Mouse (Mus musculus) liver, postnatal 0 days (tissue): ENCODE data around the gene Ms4a6c. TPM values are rescaled to one million over a fixed set of nuclear protein-coding genes. Genes with fewer than 3 reads are reported as not detected.
"Not testable (repeated sequence)": the region's sequence is repeated elsewhere in the genome, so short reads cannot be mapped to it uniquely, and the experiment has no call there.

Experiments
- ATAC-seq: fragments of 200-750 bp; cut with Nextera tagmentation; 2 replicates; pipeline ENCODE4 v1.8.0; 2017; ENCODE audit warnings: mild to moderate bottlenecking, moderate library complexity
- DNase-seq: peaks from one replicate; pipeline ENCODE4 v3.0.0-alpha.2; 2016
- H3K27ac ChIP-seq: fragments of 300-500 bp; sonication (generic); 2 replicates; pipeline ENCODE4 v1.5.1; 2014; ENCODE audit warnings: antibody characterized with exemption, moderate library complexity, mild to moderate bottlenecking, low read depth
- H3K27me3 ChIP-seq: fragments of 300-500 bp; sonication (generic); 2 replicates; pipeline ENCODE4 v1.6.1; 2014; ENCODE audit warnings: low read length, control low read depth, mixed read lengths; ENCODE audit not compliant: insufficient read depth
- H3K36me3 ChIP-seq: fragments of 300-500 bp; sonication (generic); replicated peaks from 2 replicates; pipeline ENCODE4 v1.6.1; 2014; ENCODE audit warnings: mild to moderate bottlenecking, control low read depth, low read length, moderate library complexity, mixed read lengths; ENCODE audit not compliant: insufficient read depth
- H3K4me1 ChIP-seq: fragments of 300-500 bp; sonication (generic); 2 replicates; pipeline ENCODE4 v1.6.1; 2014; ENCODE audit warnings: antibody characterized with exemption, mild to moderate bottlenecking, control low read depth; ENCODE audit not compliant: insufficient read depth
- H3K4me2 ChIP-seq: fragments of 300-500 bp; sonication (generic); 2 replicates; pipeline ENCODE4 v1.6.1; 2014; ENCODE audit warnings: low read depth, mild to moderate bottlenecking, low read length, moderate library complexity, mixed read lengths
- H3K4me3 ChIP-seq: fragments of 300-500 bp; sonication (generic); 2 replicates; pipeline ENCODE4 v1.5.1; 2014; ENCODE audit warnings: low read depth, low read length
- H3K9ac ChIP-seq: fragments of 300-500 bp; sonication (generic); replicated peaks from 2 replicates; pipeline ENCODE4 v1.6.1; 2014; ENCODE audit warnings: mild to moderate bottlenecking, moderate library complexity
- H3K9me3 ChIP-seq: fragments of 300-500 bp; sonication (generic); 2 replicates; pipeline ENCODE4 v1.6.1; 2016; ENCODE audit warnings: mild to moderate bottlenecking, control low read depth, low read length, mixed read lengths
- CTCF ChIP-seq: sonication (generic); IDR thresholded peaks from 2 replicates; pipeline ENCODE4 v1.5.1; 2016; ENCODE audit warnings: antibody characterized with exemption, low read depth
- EP300 ChIP-seq: IDR thresholded peaks from 2 replicates; pipeline ENCODE4 v1.6.1; 2016; ENCODE audit warnings: antibody characterized with exemption, low read depth, mild to moderate bottlenecking
- WGBS: fragments of 180-500 bp; shearing (Covaris S2); extraction: QIAGEN DNeasy Blood & Tissue Kit; methylation state at CpG from one replicate; pipeline ENCODE4 v1.1.7; 2014; ENCODE audit not compliant: insufficient replicate concordance; 5-methylcytosine and 5-hydroxymethylcytosine counted together
- polyA plus RNA-seq: library from polyadenylated mRNA; unstranded; fragments of >200 nt; fragmentation: Nextera tagmentation; extraction: Ambion mirVana; gene quantifications from 2 replicates; pipeline ENCODE4 v1.2.1, GENCODE M21; 2015

The Ms4a6c gene
- polyA plus RNA-seq, result 13.1 and 13.4 TPM in 2 replicates

DNA sequence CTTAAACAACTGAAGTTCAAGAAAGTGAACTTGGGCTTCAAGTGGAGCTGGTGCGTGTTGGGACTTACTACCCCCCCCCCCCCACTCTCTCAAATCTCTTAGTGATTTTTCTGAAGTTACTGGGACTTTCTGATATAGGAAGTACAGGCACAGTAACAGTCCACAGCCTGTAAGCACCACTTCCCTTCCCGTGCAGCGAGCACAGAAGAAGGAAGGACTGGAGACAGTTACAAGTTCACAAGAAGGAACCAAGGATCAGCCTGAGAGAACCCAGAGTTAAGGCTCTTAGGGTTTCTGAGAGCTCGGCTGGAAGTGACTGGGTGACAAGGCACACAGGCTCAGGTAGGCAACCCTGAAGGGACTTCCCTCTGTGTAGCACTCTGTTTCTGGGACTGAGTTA, at the start of gene Ms4a6c:
Ms4a6c (plus strand) TSS at position 152 of the 400 bp plus-strand sequence.
- 31% methylated on average over 4 of the region's 4 CpGs for WGBS
- not testable (repeated sequence) for H3K4me1 ChIP-seq, H3K9ac ChIP-seq, H3K36me3 ChIP-seq, ATAC-seq, DNase-seq, H3K27me3 ChIP-seq, H3K9me3 ChIP-seq
- Histone ChIP-seq H3K4me2 (0 out of 2 replicates have a peak within 1 kb of the TSS, but pooled peaks have one; percentile 13), H3K27ac (peak within 1 kb of the TSS; percentile 29; the same call in 1 of the 2 replicates), H3K4me3 (0 out of 2 replicates have a peak within 1 kb of the TSS, but pooled peaks have one; percentile 6)

GRCm38 (mm10) chr19:11431209-11431608, 38.0 kb upstream of the Ms4a6c start:
- H3K4me2 ChIP-seq, DNase-seq: not testable (repeated sequence)
- whole genome bisulfite sequencing, result 52% methylated on average over 1 of the region's 1 CpGs

DNA sequence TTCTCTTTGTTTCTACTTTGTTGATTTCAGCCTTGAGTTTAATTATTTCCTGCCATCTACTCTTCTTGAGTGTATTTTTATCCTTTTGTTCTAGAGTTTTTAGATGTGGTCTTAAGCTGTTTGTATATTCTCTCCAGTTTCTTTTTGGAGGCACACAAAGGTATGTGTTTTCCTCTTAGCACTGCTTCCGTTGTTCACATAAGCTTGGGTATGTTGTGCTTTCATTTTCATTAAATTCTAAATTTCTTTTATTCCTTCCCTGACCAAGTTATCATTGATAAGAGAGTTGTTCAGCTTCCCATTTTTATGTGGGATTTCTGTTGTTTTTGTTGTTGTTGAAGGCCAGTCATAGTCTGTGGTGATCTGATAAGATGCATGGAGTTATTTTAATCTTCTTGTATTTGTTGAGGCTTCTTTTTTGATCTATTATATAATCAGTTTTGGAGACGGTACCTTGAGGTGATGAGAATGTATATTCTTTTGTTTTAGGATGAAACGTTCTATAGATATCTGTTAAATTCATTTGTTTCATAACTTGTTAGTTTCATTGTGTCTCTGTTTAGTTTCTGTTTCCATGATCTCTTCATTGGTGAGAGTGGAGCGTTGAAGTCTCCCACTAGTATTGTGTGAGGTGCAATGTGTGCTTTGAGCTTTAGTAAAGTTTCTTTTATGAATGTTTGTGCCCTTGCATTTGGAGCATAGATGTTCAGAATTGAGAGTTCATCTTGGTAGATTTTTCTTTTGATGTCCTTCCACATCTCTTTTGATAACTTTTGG, 33.9 kb upstream of the Ms4a6c start:
- no peaks in the 10 kb centered on the region for H3K36me3 ChIP-seq
- no peak for ATAC-seq
- WGBS, result 77% methylated on average over 4 of the region's 4 CpGs

More at GRCm38 (mm10) chr19:11431209-11431608, 38.0 kb upstream of the Ms4a6c start:
- not testable (repeated sequence) for H3K4me3 ChIP-seq, H3K4me1 ChIP-seq, H3K9me3 ChIP-seq, H3K9ac ChIP-seq, H3K27me3 ChIP-seq, H3K36me3 ChIP-seq, H3K27ac ChIP-seq
- ATAC-seq, result peak; percentile 45; the same call in 1 of the 2 replicates

DNA sequence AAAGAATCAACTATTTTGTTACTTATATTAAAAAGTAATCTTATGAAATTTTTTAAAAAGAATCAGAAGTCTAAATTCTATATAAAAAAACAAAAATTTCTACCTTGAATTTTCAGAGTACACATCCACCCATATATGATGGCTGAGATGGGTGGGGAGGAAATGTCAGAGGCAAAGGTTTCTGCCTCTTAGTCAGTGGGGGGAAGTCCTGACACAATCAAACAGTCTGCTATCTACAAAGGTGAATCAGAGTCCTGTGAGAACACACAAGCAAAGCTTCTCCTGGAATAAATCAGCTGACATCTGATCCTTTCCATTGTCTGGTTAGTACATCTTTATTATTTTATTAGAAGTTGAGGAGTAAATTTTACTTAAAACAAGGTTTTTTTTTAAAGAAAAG, 25.8 kb upstream of the Ms4a6c start, which contains the start of gene Ms4a4b:
Ms4a4b (plus strand) TSS at position 216 of the 400 bp plus-strand sequence.
- ATAC-seq, result no peak
- Histone ChIP-seq H3K9me3 (no peaks in the 10 kb centered on the region), H3K27ac (no peak within 1 kb of the TSS), H3K36me3 (no peaks in the 10 kb centered on the region), H3K4me3 (no peak within 1 kb of the TSS), H3K27me3 (no peaks in the 10 kb centered on the region), H3K9ac (no peak within 1 kb of the TSS), H3K4me2 (no peak within 1 kb of the TSS), H3K4me1 (no peaks in the 10 kb centered on the region)
- no peak for TF ChIP-seq CTCF
- TF ChIP-seq EP300, result no peak
- DNase-seq, result no peak

More for the DNA sequence above, 33.9 kb upstream of the Ms4a6c start:
- Histone ChIP-seq H3K9ac (no peak overlapping the region), H3K27ac (no peak overlapping the region), H3K4me2 (no peak overlapping the region), H3K27me3 (no peaks in the 10 kb centered on the region), H3K4me3 (no peak overlapping the region), H3K9me3 (no peaks in the 10 kb centered on the region), H3K4me1 (no peaks in the 10 kb centered on the region)
- DNase-seq, result no peak
- TF ChIP-seq CTCF, result no peak
- no peak for TF ChIP-seq EP300

DNA sequence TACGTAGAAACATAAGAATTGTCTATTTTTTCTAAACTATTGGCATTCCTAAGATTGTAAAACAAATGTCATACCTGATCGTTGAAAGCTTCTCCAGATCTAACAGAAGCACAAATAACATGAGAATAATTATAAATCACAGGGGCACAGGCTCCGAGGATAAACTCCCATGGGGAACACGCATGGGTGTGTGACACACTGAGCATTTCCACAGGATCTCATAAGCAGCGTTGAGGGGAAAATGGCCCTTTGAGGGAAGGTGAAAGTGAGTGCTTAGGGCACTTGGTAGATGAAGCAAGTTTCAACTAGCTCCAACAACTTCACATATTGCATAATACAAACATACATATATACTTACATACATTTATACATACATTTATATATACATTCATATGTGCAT, 25.2 kb upstream of the Ms4a6c start:
- H3K4me2 ChIP-seq, result no peak overlapping the region
- TF ChIP-seq CTCF, result no peak
- no peak for TF ChIP-seq EP300
- H3K27ac ChIP-seq, result no peak overlapping the region
- H3K9ac ChIP-seq, result no peak overlapping the region
- H3K9me3 ChIP-seq, result no peaks in the 10 kb centered on the region
- H3K4me3 ChIP-seq, result no peak overlapping the region
- H3K36me3 ChIP-seq, result no peaks in the 10 kb centered on the region
- no peaks in the 10 kb centered on the region for H3K4me1 ChIP-seq
- H3K27me3 ChIP-seq, result no peaks in the 10 kb centered on the region
- DNase-seq (no peak), ATAC-seq (no peak)
- WGBS, result 81% methylated on average over 5 of the region's 5 CpGs

GRCm38 (mm10) chr19:11447238-11447637, 21.9 kb upstream of the Ms4a6c start:
- DNase-seq, result no peak
- H3K9me3 ChIP-seq, result no peaks in the 10 kb centered on the region
- H3K36me3 ChIP-seq, result no peaks in the 10 kb centered on the region
- H3K27ac ChIP-seq, result peak overlapping the region; percentile 39; the same call in 1 of the 2 replicates
- no peak for ATAC-seq
- H3K4me3 ChIP-seq, result no peak overlapping the region
- no peaks in the 10 kb centered on the region for H3K4me1 ChIP-seq
- H3K4me2 ChIP-seq, result no peak overlapping the region
- H3K9ac ChIP-seq, result no peak overlapping the region
- TF ChIP-seq EP300, result no peak
- TF ChIP-seq CTCF, result no peak
- 33% methylated on average over 2 of the region's 2 CpGs for WGBS
- no peaks in the 10 kb centered on the region for H3K27me3 ChIP-seq

- H3K4me3 ChIP-seq, H3K36me3 ChIP-seq, DNase-seq, H3K9ac ChIP-seq, H3K4me1 ChIP-seq, H3K27me3 ChIP-seq, H3K4me2 ChIP-seq, ATAC-seq, H3K9me3 ChIP-seq, H3K27ac ChIP-seq: not testable (repeated sequence)
- 61% methylated on average over 2 of the region's 4 CpGs for WGBS
Observed at GRCm38 (mm10) chr19:11459041-11459440, 10.1 kb upstream of the Ms4a6c start.

DNA sequence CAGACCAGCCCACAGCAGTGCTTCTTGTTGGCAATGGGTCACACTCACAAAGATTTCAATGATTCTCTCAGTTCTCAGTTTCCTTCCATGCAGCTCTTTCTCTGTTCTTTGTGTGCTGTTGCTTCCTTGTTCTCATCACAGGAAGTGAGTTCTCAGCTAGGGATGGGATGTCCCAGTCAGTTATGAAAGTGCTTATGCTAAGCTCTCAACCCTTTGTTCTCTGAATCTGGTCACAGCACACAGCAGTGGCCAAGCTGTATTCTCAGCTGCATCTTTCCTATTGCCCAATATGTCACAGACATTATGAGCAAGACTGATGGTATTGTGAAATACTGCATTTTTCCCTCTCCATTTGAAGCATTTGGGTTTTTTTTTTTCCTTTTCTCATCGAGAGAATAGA, 4.4 kb upstream of the Ms4a6c start:
- not testable (repeated sequence) for H3K9me3 ChIP-seq, H3K27ac ChIP-seq, H3K9ac ChIP-seq, DNase-seq, H3K4me2 ChIP-seq, H3K4me3 ChIP-seq, H3K27me3 ChIP-seq, H3K36me3 ChIP-seq, H3K4me1 ChIP-seq
- ATAC-seq, result peak; percentile 51; the same call in 1 of the 2 replicates
- 36% methylated on average over 1 of the region's 1 CpGs for WGBS
